Mouse (Mus musculus) cerebellum, adult 9-10 months (tissue): ENCODE measurements at regions not wholly inside any gene's neighbourhood (a gene's known extent, or its start where the extent isn't known, plus 50 kb on each side); places are given as distances from the start of the nearest gene placed in this dataset.

Source experiments
- DNase-seq: peaks from one replicate; pipeline ENCODE4 v3.0.0; 2022

- DNase-seq = peak; percentile 93
These were observed 184.3 kb upstream of the Rpl38 start for GRCm38 (mm10) chr11:114483823-114484667.

GRCm38 (mm10) chr11:114483350-114483749, 185.0 kb upstream of the Rpl38 start:
- DNase-seq = peak; percentile 66

DNA sequence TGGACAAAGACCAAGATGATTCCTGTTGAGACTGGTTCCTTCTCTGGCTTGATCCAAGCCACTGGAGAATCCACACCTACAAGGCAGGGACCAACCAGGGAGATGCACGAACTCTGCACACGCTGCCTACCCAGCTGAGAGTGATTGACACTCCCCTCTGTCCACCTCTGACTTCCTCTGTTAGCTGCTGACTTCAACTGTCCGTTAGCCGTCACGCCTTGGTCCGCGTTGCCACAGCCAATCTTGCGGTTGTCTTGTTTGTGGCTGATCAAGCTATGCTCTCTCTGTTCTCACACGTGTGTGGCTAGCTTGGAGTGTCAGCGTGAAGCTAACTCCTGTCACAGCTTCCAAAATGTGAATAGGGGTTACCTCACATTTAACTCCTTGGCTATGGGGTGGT, 186.3 kb upstream of the Rpl38 start:
- DNase-seq = no peak

GRCm38 (mm10) chr11:114481037-114481436, 187.3 kb upstream of the Rpl38 start:
- peak; percentile 58 for DNase-seq

DNA sequence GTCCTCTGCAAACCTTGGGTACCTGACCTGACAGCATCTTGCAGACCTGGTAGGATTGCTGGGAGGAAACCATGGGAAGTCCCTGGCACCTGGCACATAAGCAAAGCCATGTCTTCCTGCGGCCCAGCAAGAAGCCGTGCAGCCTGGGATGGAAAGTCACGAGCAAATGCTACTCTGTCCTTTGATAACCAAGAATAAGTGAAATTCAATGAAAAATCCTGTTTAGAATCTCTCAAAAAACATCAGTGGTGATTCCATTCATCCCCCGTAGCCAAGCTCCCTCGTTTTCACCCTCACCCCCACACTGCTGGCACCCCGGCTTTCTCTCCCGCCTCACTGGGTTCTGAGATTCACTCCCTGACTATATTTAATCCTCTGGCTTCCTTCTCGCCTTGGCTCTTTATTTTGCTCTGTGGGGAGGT, 188.2 kb upstream of the Rpl38 start:
- peak; percentile 77 for DNase-seq

DNA sequence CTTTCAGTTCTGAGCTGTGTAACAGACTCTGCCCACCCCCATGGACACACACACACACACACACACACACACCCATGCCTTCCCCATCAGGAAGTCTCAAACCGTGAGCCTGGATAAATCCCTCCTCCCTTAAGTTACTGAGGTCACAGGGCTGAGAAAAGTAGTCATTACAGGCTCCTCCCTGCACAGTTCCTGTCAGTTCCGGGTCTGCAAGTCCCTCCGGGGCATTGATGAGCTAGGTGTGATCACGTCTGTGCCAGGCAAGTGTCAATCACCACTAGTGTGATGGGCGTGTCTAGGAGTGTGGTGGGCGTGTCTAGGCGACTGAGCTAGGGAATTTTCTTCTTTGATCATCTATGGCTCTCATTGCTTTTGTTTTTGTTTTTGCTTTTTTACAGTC, 189.6 kb upstream of the Rpl38 start:
- DNase-seq = no peak

DNA sequence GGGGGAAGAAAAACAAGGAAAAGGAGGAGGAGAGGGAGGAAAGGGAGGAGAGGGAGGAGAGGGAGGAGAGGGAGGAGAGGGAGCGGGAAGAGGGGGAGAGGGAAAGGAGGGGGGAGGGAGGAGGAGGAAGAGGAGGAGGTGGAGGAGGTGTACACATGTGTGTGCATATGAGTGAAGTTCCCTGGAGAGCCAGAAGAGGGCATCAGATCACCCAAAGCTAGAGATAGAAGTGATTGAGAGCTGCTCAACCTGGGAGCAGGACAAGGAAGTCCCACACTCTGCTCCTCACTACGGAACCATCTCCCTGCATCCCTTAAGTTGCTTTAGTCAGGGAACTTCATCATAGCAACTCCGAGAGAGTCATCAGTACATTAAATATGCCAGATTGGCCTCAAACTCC, 191.0 kb upstream of the Rpl38 start:
- DNase-seq = peak; percentile 77

DNA sequence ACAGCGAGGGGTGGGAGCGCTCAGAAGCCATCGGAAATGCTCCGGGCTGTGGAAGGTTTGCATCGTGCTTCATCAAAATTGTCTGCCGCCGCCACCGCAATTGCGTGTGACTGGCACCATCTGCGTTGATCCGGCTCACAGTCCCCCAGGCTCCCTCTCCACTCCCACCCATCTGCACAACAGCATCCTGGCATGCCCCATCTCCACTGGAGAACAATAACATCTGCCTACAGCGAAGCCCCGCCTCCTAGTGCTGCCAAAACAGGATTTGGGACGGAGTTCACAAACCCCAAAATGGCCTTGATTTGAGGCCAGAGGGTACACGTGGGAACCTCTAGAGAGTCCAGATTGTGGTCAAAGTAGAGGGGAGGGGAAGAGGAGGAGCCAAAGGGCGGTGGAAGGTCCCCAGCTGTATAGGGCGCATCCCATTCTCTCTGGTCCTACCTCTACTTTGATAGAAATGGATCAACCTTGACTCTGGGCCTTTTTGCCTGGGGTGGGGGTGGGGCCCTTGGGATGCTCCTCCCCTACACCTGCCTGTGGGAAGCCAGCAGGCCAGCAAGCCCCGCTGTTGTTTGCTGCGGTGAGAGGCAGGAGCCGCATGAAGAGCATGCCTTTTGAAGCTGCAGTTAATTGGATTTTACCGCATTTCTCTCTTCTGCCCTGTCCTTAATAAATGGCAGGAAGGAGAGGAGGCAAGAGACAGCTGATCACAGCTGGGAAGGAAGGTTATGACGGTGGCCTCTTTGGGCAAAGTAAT, 195.6 kb upstream of the Rpl38 start:
- DNase-seq = no peak

DNA sequence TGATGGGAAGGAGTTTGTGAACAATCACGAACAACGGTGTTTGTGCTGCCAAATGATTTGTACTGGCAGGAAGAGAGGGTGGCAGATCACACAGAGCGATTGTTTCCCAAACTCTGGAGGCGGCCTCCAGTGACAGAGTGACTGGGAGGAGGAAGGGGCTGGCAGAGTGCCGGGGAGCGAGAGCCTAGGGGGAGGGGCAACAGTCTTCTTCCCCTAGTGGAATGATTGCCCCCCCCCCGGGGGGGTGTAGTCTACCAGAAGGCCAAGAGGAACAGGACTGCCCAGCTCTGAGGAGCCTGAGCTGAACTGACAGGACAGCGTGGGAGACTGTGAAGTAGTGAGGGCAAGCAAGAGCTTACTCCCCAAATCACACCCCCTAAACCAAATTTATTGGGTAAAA, 199.9 kb upstream of the Rpl38 start:
- peak; percentile 73 for DNase-seq

DNA sequence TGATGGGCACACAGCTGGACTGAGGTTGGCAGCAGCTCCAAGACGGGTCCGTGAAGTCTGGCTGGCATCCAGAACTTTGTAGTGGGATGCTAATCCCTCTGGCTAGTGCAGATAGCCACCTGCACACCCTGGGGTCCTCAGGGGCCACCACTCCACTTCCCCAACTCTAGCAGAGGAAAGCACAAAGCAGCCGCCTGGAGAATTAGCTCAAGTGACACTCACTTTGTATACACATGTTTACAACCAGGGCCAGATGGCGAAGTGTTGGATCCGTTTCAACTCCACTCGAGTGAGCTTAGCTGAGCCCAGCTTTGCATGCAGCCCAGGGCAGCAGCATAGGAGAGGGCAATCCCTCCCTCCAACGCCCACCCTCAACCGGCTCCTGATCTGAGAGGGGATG, 200.5 kb upstream of the Rpl38 start:
- peak; percentile 74 for DNase-seq

DNA sequence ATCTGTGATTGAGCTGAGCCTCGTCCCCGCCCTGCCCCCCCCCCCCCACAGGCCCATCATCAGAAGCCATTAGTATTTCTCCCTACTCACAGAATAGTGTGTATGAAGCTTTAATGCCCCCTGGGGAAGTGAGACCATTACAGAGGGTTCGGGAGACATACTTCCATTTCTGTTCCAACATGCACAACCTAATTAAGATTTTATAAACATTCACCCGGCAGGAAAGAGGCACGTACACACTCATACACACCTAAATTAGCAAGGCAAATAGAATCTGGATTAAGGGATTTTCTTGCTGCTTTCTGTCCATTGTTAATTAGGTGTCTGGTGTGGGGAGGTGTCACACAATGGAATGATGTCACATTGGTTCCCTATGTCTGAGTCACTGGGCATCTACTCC, 202.8 kb upstream of the Rpl38 start:
- DNase-seq = no peak

- DNase-seq = peak; percentile 83
These were observed 205.5 kb upstream of the Rpl38 start for GRCm38 (mm10) chr11:114462755-114463374.

DNA sequence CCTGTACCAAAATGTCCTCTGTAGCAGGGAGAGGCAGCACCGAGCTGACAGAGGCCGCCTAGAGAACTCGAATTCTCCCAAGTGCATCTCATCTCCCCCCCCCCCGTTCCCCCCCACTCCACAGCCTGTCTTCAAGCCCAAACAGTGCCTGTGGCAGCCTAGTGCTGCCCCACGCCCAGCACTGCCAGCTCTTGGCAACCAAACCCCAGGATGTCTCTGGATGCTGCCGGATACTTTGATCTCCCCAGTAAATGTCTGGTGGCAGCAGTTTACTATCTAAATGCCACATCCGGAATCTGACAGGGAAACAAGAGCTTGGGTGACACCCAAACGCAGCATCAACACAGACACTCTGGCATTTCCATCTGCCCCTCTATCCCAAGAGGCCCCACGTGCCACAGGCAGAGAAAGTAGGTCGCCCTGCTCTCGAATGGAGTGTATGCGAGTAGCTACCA, 213.4 kb upstream of the Rpl38 start:
- DNase-seq = peak; percentile 77

DNA sequence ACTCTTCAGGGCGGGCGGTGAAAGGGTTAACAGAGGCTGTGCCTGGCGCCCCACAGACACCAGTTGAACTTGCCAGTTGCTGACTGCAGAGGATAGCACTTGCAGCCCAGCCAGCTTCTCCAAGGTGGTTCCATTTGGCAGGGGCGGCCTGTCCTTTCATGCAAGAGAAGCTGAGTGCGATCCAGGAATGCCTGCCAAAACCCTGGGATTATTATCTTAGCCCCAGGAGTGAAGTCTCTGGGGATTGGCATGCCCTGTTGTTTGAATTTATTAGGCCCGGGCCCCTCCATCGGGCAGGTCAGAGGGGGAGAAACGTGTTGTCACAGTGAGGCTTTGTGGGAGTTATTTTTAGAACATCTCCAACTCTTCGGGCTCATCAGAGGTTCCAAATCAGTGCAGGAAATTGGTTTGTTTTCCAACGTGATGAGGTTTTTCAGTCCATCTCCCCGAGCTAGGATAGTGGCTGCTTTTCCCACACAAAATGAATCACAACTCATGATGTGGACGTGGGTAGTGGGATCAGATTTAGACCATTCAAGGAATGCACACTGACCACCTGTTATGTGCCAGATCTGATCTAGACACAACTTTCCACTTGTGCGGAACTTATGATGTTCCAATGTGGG, 219.4 kb upstream of the Rpl38 start:
- DNase-seq = peak; percentile 93

GRCm38 (mm10) chr11:114447461-114447847, 220.9 kb upstream of the Rpl38 start:
- DNase-seq = no peak

DNA sequence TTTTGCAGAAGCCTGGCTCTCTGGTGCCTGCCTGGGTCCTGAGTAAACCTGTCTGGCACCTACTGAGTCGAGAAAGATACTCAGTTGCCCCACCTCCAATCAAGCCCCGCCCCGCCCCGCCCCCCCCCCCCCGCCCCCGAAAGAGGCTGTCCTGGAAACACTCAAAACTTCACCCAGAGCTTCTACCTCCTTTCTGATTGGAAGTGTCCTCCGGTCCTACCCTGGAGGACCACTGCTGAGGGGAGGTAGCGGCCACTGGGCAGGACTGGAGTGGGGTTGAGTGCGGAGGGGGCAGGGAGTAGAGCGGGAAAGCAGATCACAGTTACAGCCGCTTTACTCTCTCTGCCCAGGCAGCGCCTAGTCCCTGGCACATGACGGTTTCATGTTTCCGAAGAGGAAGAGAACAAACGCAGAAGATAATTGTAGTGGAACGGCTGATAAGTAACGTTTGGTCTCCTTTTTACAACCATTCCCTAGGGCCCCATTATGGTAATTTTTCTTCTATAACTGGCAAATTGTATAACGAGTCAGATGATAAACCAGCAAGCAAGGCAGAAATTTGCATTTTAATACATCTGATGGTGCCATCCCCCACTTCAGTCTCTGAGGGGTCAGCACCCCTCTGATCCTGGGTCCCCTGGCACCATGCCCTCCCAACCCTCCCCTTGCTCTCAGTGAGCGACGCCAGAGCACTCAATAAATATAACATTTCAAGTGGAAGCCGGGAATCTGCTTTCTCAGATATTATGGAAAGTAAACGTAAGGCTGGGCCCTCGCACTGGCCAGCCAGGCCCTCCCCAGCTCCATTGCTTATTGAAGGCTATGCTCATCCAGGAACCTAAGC, 221.5 kb upstream of the Rpl38 start:
- peak; percentile 14 for DNase-seq

DNA sequence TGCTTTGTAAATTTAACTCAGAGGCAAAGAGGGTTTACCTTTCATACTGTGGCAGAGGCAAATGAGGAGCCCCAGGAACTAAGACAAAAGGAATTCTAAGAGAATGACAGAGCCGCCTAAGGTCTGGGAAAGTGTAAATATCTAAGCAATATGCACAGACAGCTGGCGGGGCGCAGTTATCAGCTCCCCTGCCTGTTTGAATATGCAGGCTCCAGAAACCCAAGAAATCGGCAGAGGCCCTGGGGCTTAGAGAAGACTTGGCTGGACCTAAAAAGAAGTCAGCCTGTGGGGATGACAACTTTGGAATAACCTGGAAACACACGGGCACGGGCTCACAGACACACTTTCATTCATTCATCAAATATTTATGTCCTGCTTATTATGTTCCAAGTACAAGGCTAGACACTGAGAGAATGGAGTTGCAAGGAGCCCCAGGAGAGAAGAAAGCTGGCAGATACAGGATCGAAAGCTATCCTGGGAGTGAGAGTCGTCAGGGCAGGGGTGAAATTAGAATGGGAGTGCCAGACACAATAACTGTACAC, 222.2 kb upstream of the Rpl38 start:
- peak; percentile 11 for DNase-seq

DNA sequence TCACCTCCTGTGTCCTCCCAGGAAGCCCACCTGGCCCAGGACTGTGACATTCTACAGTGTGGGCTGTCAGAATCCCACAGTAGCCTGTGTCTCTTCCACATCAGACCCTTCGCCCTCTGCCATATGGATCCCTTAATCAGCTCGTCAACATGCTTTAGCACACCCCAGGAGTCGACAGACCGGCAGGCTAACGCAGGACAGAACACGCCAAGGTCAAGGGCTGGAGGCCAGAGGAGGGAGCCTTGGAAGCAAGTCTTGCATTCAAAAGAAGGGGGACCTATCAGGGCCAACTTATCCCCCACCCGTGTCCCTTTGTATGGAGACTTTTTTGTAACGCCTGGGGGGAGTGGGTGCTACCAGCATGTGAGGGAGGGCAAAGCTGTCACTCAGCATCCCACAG, 224.1 kb upstream of the Rpl38 start:
- no peak for DNase-seq

- DNase-seq = no peak
These were observed 224.9 kb upstream of the Rpl38 start for GRCm38 (mm10) chr11:114443444-114443843.

GRCm38 (mm10) chr11:114439314-114439713, 229.0 kb upstream of the Rpl38 start:
- DNase-seq = peak; percentile 63

DNA sequence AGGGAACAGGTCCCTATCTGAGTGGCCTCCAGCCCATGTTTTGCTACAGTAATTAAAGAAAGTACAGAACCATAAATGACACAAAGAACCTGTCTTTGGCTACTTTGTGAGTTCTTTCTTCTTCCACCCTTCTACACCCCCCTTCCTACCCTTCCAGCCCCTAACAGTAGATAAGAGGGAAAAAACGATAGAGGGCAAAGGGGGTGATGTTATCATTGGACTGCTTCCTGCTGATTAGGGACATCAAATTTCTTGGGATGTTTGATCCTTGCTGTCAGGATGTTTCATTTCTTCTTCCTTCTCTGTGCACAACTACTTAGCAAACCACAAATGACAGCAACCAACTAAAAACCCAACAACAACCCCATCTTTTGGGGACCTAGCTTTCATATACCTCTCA, 232.5 kb upstream of the Rpl38 start:
- no peak for DNase-seq

- DNase-seq = no peak
These were observed 234.8 kb upstream of the Rpl38 start for GRCm38 (mm10) chr11:114433561-114433960.
